Mouse (Mus musculus) forebrain, embryonic 12.5 days (tissue): Measurements from ENCODE around the gene Srrm2. TPM values are rescaled to one million over a fixed set of nuclear protein-coding genes. Genes with fewer than 3 reads are reported as not detected.

Experiments
- ATAC-seq: fragments of 200-750 bp; cut with Nextera tagmentation; 2 replicates; pipeline ENCODE4 v1.8.0; 2017; ENCODE audit warnings: moderate TSS enrichment; ENCODE audit not compliant: low FRiP score
- H3K27ac ChIP-seq: fragments of 300-500 bp; sonication (generic); 2 replicates; pipeline ENCODE4 v1.5.1; 2016; ENCODE audit warnings: mild to moderate bottlenecking
- H3K27me3 ChIP-seq: fragments of 300-500 bp; sonication (generic); 2 replicates; pipeline ENCODE4 v1.6.1; 2016; ENCODE audit warnings: mild to moderate bottlenecking
- H3K36me3 ChIP-seq: fragments of 300-500 bp; sonication (generic); replicated peaks from 2 replicates; pipeline ENCODE4 v1.6.1; 2016; ENCODE audit warnings: mild to moderate bottlenecking
- H3K4me1 ChIP-seq: fragments of 300-500 bp; sonication (generic); 2 replicates; pipeline ENCODE4 v1.6.1; 2016
- H3K4me2 ChIP-seq: fragments of 300-500 bp; sonication (generic); 2 replicates; pipeline ENCODE4 v1.6.1; 2016; ENCODE audit warnings: mild to moderate bottlenecking, moderate library complexity
- H3K4me3 ChIP-seq: fragments of 300-500 bp; sonication (generic); replicated peaks from 2 replicates; pipeline ENCODE4 v1.5.1; 2016; ENCODE audit warnings: mild to moderate bottlenecking
- H3K9ac ChIP-seq: fragments of 300-500 bp; sonication (generic); 2 replicates; pipeline ENCODE4 v1.6.1; 2016; ENCODE audit warnings: mild to moderate bottlenecking
- H3K9me3 ChIP-seq: fragments of 300-500 bp; sonication (generic); 2 replicates; pipeline ENCODE4 v1.6.1; 2016
- WGBS: fragments of 180-500 bp; shearing (Covaris S2); methylation state at CpG from one replicate; pipeline ENCODE4 v1.1.7; 2016; 5-methylcytosine and 5-hydroxymethylcytosine counted together
- microRNA-seq: library from miRNA; unstranded; fragments of <30 nt; microRNA quantifications from one replicate; pipeline ENCODE4, GENCODE M21; 2017
- polyA plus RNA-seq: library from polyadenylated mRNA; unstranded; fragments of >200 nt; fragmentation: Nextera tagmentation; extraction: Ambion mirVana; gene quantifications from 2 replicates; pipeline ENCODE4 v1.2.1, GENCODE M21; 2016

The Srrm2 gene
- polyA plus RNA-seq, 1 experiment from 2014 or later: 697 TPM

- no peak for ATAC-seq
- H3K4me2 ChIP-seq: no peak overlapping the region
- H3K4me1 ChIP-seq: no peaks in the 10 kb centered on the region
- 64% methylated on average over 2 of the region's 2 CpGs for WGBS
- H3K9me3 ChIP-seq: no peaks in the 10 kb centered on the region
- peaks cover 5% of the 10 kb centered on the region; the same call in 1 of the 2 replicates for H3K27me3 ChIP-seq
- no peak overlapping the region for H3K4me3 ChIP-seq
- no peak overlapping the region for H3K9ac ChIP-seq
- H3K27ac ChIP-seq: no peak overlapping the region
- no peaks in the 10 kb centered on the region for H3K36me3 ChIP-seq
These were observed 59.7 kb downstream of the Srrm2 start for GRCm38 (mm10) chr17:23850028-23850427.

- H3K4me1 ChIP-seq: no peaks in the 10 kb centered on the region
- no peak overlapping the region for H3K4me3 ChIP-seq
- no peak for ATAC-seq
- H3K27ac ChIP-seq: 0 out of 2 replicates have a peak overlapping the region, but pooled peaks have one; percentile 50
- H3K9me3 ChIP-seq: no peaks in the 10 kb centered on the region
- WGBS: 61% methylated on average over 18 of the region's 19 CpGs
- H3K36me3 ChIP-seq: no peaks in the 10 kb centered on the region
- peaks cover 5% of the 10 kb centered on the region; the same call in 1 of the 2 replicates for H3K27me3 ChIP-seq
- H3K4me2 ChIP-seq: no peak overlapping the region
- no peak overlapping the region for H3K9ac ChIP-seq
These were observed 60.8 kb downstream of the Srrm2 start for GRCm38 (mm10) chr17:23850853-23851749.

GRCm38 (mm10) chr17:23853292-23853691 is 63.0 kb downstream of the Srrm2 start:
- ATAC-seq: 0 out of 2 replicates have a peak, but pooled peaks have one; percentile 9

GRCm38 (mm10) chr17:23854229-23854765 is 64.0 kb downstream of the Srrm2 start:
- Histone ChIP-seq H3K4me2 (no peak overlapping the region), H3K27ac (no peak overlapping the region), H3K4me3 (no peak overlapping the region), H3K36me3 (no peaks in the 10 kb centered on the region), H3K4me1 (no peaks in the 10 kb centered on the region), H3K9ac (no peak overlapping the region), H3K9me3 (no peaks in the 10 kb centered on the region), H3K27me3 (no peaks in the 10 kb centered on the region; the same call in 1 of the 2 replicates)
- WGBS: 89% methylated on average over 10 of the region's 10 CpGs
- ATAC-seq: no peak

More at GRCm38 (mm10) chr17:23853292-23853691, 63.0 kb downstream of the Srrm2 start:
- Histone ChIP-seq H3K27ac (no peak overlapping the region), H3K27me3 (no peaks in the 10 kb centered on the region; the same call in 1 of the 2 replicates), H3K4me1 (no peaks in the 10 kb centered on the region), H3K9me3 (no peaks in the 10 kb centered on the region), H3K36me3 (no peaks in the 10 kb centered on the region), H3K4me3 (no peak overlapping the region), H3K9ac (no peak overlapping the region), H3K4me2 (no peak overlapping the region)
- 32% methylated on average over 5 of the region's 5 CpGs for WGBS

GRCm38 (mm10) chr17:23857193-23857592 is 66.9 kb downstream of the Srrm2 start:
- no peak for ATAC-seq
- H3K9me3 ChIP-seq: no peaks in the 10 kb centered on the region
- no peaks in the 10 kb centered on the region for H3K4me1 ChIP-seq
- H3K9ac ChIP-seq: no peak overlapping the region
- H3K4me3 ChIP-seq: no peak overlapping the region
- no peaks in the 10 kb centered on the region for H3K36me3 ChIP-seq
- H3K27me3 ChIP-seq: no peaks in the 10 kb centered on the region; the same call in 1 of the 2 replicates
- no peak overlapping the region for H3K4me2 ChIP-seq
- WGBS: 85% methylated on average over 6 of the region's 6 CpGs
- no peak overlapping the region for H3K27ac ChIP-seq

GRCm38 (mm10) chr17:23857913-23858312 is 67.6 kb downstream of the Srrm2 start:
- 89% methylated on average over 2 of the region's 2 CpGs for WGBS
- ATAC-seq: no peak
- Histone ChIP-seq H3K4me2 (no peak overlapping the region), H3K27ac (no peak overlapping the region), H3K9me3 (no peaks in the 10 kb centered on the region), H3K4me1 (no peaks in the 10 kb centered on the region), H3K36me3 (no peaks in the 10 kb centered on the region), H3K4me3 (no peak overlapping the region), H3K27me3 (no peaks in the 10 kb centered on the region; the same call in 1 of the 2 replicates), H3K9ac (no peak overlapping the region)

- Histone ChIP-seq H3K9me3 (no peaks in the 10 kb centered on the region), H3K27ac (no peak overlapping the region), H3K4me2 (no peak overlapping the region), H3K27me3 (no peaks in the 10 kb centered on the region), H3K36me3 (no peaks in the 10 kb centered on the region), H3K4me3 (no peak overlapping the region), H3K9ac (no peak overlapping the region), H3K4me1 (no peaks in the 10 kb centered on the region)
- no peak for ATAC-seq
- 89% methylated on average over 4 of the region's 4 CpGs for WGBS
These were observed 72.6 kb downstream of the Srrm2 start for GRCm38 (mm10) chr17:23862926-23863325.

- ATAC-seq: no peak
- Histone ChIP-seq H3K27me3 (no peaks in the 10 kb centered on the region), H3K36me3 (no peaks in the 10 kb centered on the region), H3K9ac (no peak within 1 kb of the TSS), H3K4me1 (no peaks in the 10 kb centered on the region), H3K9me3 (no peaks in the 10 kb centered on the region), H3K27ac (no peak within 1 kb of the TSS), H3K4me3 (no peak within 1 kb of the TSS), H3K4me2 (no peak within 1 kb of the TSS)
- 88% methylated on average over 15 of the region's 15 CpGs for WGBS
These were observed 77.4 kb downstream of the Srrm2 start, which contains the start of gene Prss21 for GRCm38 (mm10) chr17:23867756-23868155. Gene Prss21, plus strand, starts transcription at chr17:23868056.

GRCm38 (mm10) chr17:23868513-23868912 is 78.2 kb downstream of the Srrm2 start:
- Histone ChIP-seq H3K27me3 (no peaks in the 10 kb centered on the region), H3K4me3 (no peak overlapping the region), H3K36me3 (no peaks in the 10 kb centered on the region), H3K9ac (no peak overlapping the region), H3K27ac (no peak overlapping the region), H3K4me2 (no peak overlapping the region), H3K4me1 (no peaks in the 10 kb centered on the region), H3K9me3 (no peaks in the 10 kb centered on the region)
- WGBS: 88% methylated on average over 11 of the region's 11 CpGs
- no peak for ATAC-seq

Small RNAs within 50 kb of the gene (microRNA-seq; reads per million reads assigned to microRNA genes)
- not detected for gene Mir5125

Other genes with a start within 250 kb of the Srrm2 start
- gene Zfp213, start 226.3 kb upstream of the Srrm2 start, polyA plus RNA-seq: 22.7 and 23.7 TPM in 2 replicates
- 22.1 and 22.6 TPM in 2 replicates for gene Zfp13, start 191.0 kb upstream of the Srrm2 start, polyA plus RNA-seq
- 0.17 TPM in 1 of 2 replicates, not detected in the other for gene Zscan10, start 189.7 kb upstream of the Srrm2 start, polyA plus RNA-seq
- 0.78 and 0.91 TPM in 2 replicates for gene Mmp25, start 145.3 kb upstream of the Srrm2 start, polyA plus RNA-seq
- gene Bicdl2, start 130.0 kb upstream of the Srrm2 start, polyA plus RNA-seq: 0.19 and 0.42 TPM in 2 replicates
- gene Hcfc1r1, start 116.9 kb upstream of the Srrm2 start, polyA plus RNA-seq: 47.1 and 50.3 TPM in 2 replicates
- 49.3 and 49.7 TPM in 2 replicates for gene Thoc6, start 116.7 kb upstream of the Srrm2 start, polyA plus RNA-seq
- 3.6 and 4.2 TPM in 2 replicates for gene Tnfrsf12a, start 113.1 kb upstream of the Srrm2 start, polyA plus RNA-seq
- 7.1 and 8.0 TPM in 2 replicates for gene Cldn6, start 111.3 kb upstream of the Srrm2 start, polyA plus RNA-seq
- gene Cldn9, start 106.5 kb upstream of the Srrm2 start, polyA plus RNA-seq: 6.3 and 8.2 TPM in 2 replicates
- 0.17 TPM in 1 of 2 replicates, not detected in the other for gene 1520401A03Rik, start 67.7 kb upstream of the Srrm2 start, polyA plus RNA-seq
- gene Pkmyt1, start 64.2 kb upstream of the Srrm2 start, polyA plus RNA-seq: 47.3 and 49.6 TPM in 2 replicates
- gene Paqr4, start 49.7 kb upstream of the Srrm2 start, polyA plus RNA-seq: 26.4 and 30.8 TPM in 2 replicates
- 1.4 and 1.6 TPM in 2 replicates for gene Kremen2, start 44.7 kb upstream of the Srrm2 start, polyA plus RNA-seq
- gene Flywch1, start 18.9 kb upstream of the Srrm2 start, polyA plus RNA-seq: 173 and 179 TPM in 2 replicates
- 32.7 and 33.5 TPM in 2 replicates for gene Flywch2, start 4.5 kb upstream of the Srrm2 start, polyA plus RNA-seq
- 1,039 and 1,118 TPM in 2 replicates for gene Elob, start 38.6 kb downstream of the Srrm2 start, polyA plus RNA-seq
- 0.14 TPM in 1 of 2 replicates, not detected in the other for gene Prss33, start 45.5 kb downstream of the Srrm2 start, polyA plus RNA-seq
- not detected in 2 replicates for gene Prss32, start 53.3 kb downstream of the Srrm2 start, polyA plus RNA-seq
- gene Prss41, start 53.6 kb downstream of the Srrm2 start, polyA plus RNA-seq: 1.3 and 3.0 TPM in 2 replicates
- gene Prss21, start 77.5 kb downstream of the Srrm2 start, polyA plus RNA-seq: not detected in 2 replicates
- not detected in 2 replicates for gene Dcpp1, start 90.3 kb downstream of the Srrm2 start, polyA plus RNA-seq
- gene Dcpp2, start 90.3 kb downstream of the Srrm2 start, polyA plus RNA-seq: not detected in 2 replicates
- gene Dcpp3, start 126.9 kb downstream of the Srrm2 start, polyA plus RNA-seq: not detected in 2 replicates
- gene Sbp, start 151.1 kb downstream of the Srrm2 start, polyA plus RNA-seq: not detected in 2 replicates
- gene Sbpl, start 164.7 kb downstream of the Srrm2 start, polyA plus RNA-seq: not detected in 2 replicates
- gene Prss30, start 190.0 kb downstream of the Srrm2 start, polyA plus RNA-seq: not detected in 2 replicates
- 0.33 and 0.35 TPM in 2 replicates for gene Prss22, start 207.6 kb downstream of the Srrm2 start, polyA plus RNA-seq
- gene Prss27, start 247.6 kb downstream of the Srrm2 start, polyA plus RNA-seq: 0.26 and 0.31 TPM in 2 replicates